In genomic region chr5:150673880-150674621, GRCm38 (mm10) we compare ENCODE assay signal across 8 mouse cellular contexts. TPM values are rescaled to one million over a fixed set of nuclear protein-coding genes. Genes with fewer than 3 reads are reported as not detected.
A peak's percentile ranks its signal among the peaks of the same experiment; 100 is the strongest.
DNase-seq lines count a peak whose midpoint lies in the region; ATAC-seq lines count a peak whose summit lies in the region.

No protein-coding gene starts in this region.

- H3K4me1 ChIP-seq in heart, embryonic 12.5 days (replicated peaks): peaks cover 7% of the 10 kb centered on the region; the same call in 1 of the 2 replicates
- peaks cover 9% of the 10 kb centered on the region for H3K4me1 ChIP-seq in embryonic facial prominence, embryonic 14.5 days (ENCODE audit: control insufficient read depth, insufficient read depth, low read length)
- peaks cover 19% of the 10 kb centered on the region for H3K4me1 ChIP-seq in hindbrain, embryonic 14.5 days (replicated peaks; ENCODE audit: control insufficient read depth, insufficient read depth, low read length)
- H3K4me1 ChIP-seq in liver, embryonic 15.5 days (replicated peaks): peaks cover 31% of the 10 kb centered on the region
- H3K4me1 ChIP-seq in neural tube, embryonic 13.5 days (replicated peaks): peaks cover 24% of the 10 kb centered on the region

- under 1% methylated on average over 67 of the region's 91 CpGs for WGBS in heart, embryonic 12.5 days
- WGBS in embryonic facial prominence, embryonic 14.5 days: under 1% methylated on average over 41 of the region's 91 CpGs
- WGBS in hindbrain, embryonic 14.5 days: under 1% methylated on average over 73 of the region's 91 CpGs
- WGBS in liver, embryonic 15.5 days (ENCODE audit: insufficient replicate concordance): under 1% methylated on average over 80 of the region's 91 CpGs
- under 1% methylated on average over 67 of the region's 91 CpGs for WGBS in neural tube, embryonic 13.5 days

- peak; percentile 63 for ATAC-seq in heart, embryonic 12.5 days (ENCODE audit: insufficient number of reproducible peaks, low FRiP score)
- ATAC-seq in embryonic facial prominence, embryonic 14.5 days (ENCODE audit: low read depth): peak; percentile 58
- ATAC-seq in hindbrain, embryonic 14.5 days (ENCODE audit: low FRiP score): peak; percentile 58
- ATAC-seq in liver, embryonic 15.5 days (ENCODE audit: insufficient read depth): peak; percentile 19
- ATAC-seq in neural tube, embryonic 13.5 days (ENCODE audit: low read depth): peak; percentile 63

- peak overlapping the region; percentile 78 for H3K4me2 ChIP-seq in heart, embryonic 12.5 days
- peak overlapping the region; percentile 56 for H3K4me2 ChIP-seq in embryonic facial prominence, embryonic 14.5 days (ENCODE audit: low read depth, low read length)
- peak overlapping the region; percentile 64 for H3K4me2 ChIP-seq in hindbrain, embryonic 14.5 days (replicated peaks)
- peak overlapping the region; percentile 83 for H3K4me2 ChIP-seq in liver, embryonic 15.5 days
- peak overlapping the region; percentile 66 for H3K4me2 ChIP-seq in neural tube, embryonic 13.5 days

- H3K27ac ChIP-seq in heart, embryonic 12.5 days (ENCODE audit: poor library complexity, severe bottlenecking): peak overlapping the region; percentile 92
- peak overlapping the region; percentile 96 for H3K27ac ChIP-seq in embryonic facial prominence, embryonic 14.5 days (replicated peaks; ENCODE audit: low read depth, low read length)
- peak overlapping the region; percentile 99 for H3K27ac ChIP-seq in hindbrain, embryonic 14.5 days
- H3K27ac ChIP-seq in liver, embryonic 15.5 days (replicated peaks): peak overlapping the region; percentile 90
- H3K27ac ChIP-seq in neural tube, embryonic 13.5 days (replicated peaks): peak overlapping the region; percentile 96

- no peaks in the 10 kb centered on the region for H3K9me3 ChIP-seq in heart, embryonic 12.5 days (replicated peaks)
- H3K9me3 ChIP-seq in embryonic facial prominence, embryonic 14.5 days (ENCODE audit: control insufficient read depth, low read length): no peaks in the 10 kb centered on the region
- H3K9me3 ChIP-seq in hindbrain, embryonic 14.5 days (ENCODE audit: control insufficient read depth, low read length): no peaks in the 10 kb centered on the region
- H3K9me3 ChIP-seq in liver, embryonic 15.5 days (replicated peaks): no peaks in the 10 kb centered on the region
- H3K9me3 ChIP-seq in neural tube, embryonic 13.5 days: no peaks in the 10 kb centered on the region

- peak overlapping the region; percentile 89 for H3K4me3 ChIP-seq in heart, embryonic 12.5 days
- H3K4me3 ChIP-seq in embryonic facial prominence, embryonic 14.5 days (ENCODE audit: low read depth, low read length): peak overlapping the region; percentile 95
- H3K4me3 ChIP-seq in hindbrain, embryonic 14.5 days (replicated peaks; ENCODE audit: low read length): peak overlapping the region; percentile 97
- peak overlapping the region; percentile 97 for H3K4me3 ChIP-seq in liver, embryonic 15.5 days (replicated peaks)
- peak overlapping the region; percentile 93 for H3K4me3 ChIP-seq in neural tube, embryonic 13.5 days

- intact Hi-C loops in heart, postnatal 25 days (cut with DNase I): loop anchor here (2.0 kb wide), 2 partner anchors 27 to 695 kb away; no protein-coding TSS in a partner anchor

- no peaks in the 10 kb centered on the region for H3K27me3 ChIP-seq in heart, embryonic 12.5 days (replicated peaks)
- no peaks in the 10 kb centered on the region for H3K27me3 ChIP-seq in embryonic facial prominence, embryonic 14.5 days (replicated peaks; ENCODE audit: control insufficient read depth, insufficient read depth, low read length)
- no peaks in the 10 kb centered on the region for H3K27me3 ChIP-seq in hindbrain, embryonic 14.5 days (ENCODE audit: control insufficient read depth, insufficient read depth, low read length)
- no peaks in the 10 kb centered on the region for H3K27me3 ChIP-seq in liver, embryonic 15.5 days
- no peaks in the 10 kb centered on the region for H3K27me3 ChIP-seq in neural tube, embryonic 13.5 days

- no peaks in the 10 kb centered on the region for H3K36me3 ChIP-seq in heart, embryonic 12.5 days
- no peaks in the 10 kb centered on the region for H3K36me3 ChIP-seq in embryonic facial prominence, embryonic 14.5 days (ENCODE audit: control insufficient read depth, insufficient read depth, low read length)
- no peaks in the 10 kb centered on the region for H3K36me3 ChIP-seq in hindbrain, embryonic 14.5 days (replicated peaks; ENCODE audit: control insufficient read depth, insufficient read depth)
- H3K36me3 ChIP-seq in liver, embryonic 15.5 days (replicated peaks): no peaks in the 10 kb centered on the region
- no peaks in the 10 kb centered on the region for H3K36me3 ChIP-seq in neural tube, embryonic 13.5 days

- DNase-seq in heart, postnatal 25 days (ENCODE audit: low spot score): no peak
- DNase-seq in Muller cell, postnatal 12 days (ENCODE audit: inconsistent ontology term): peak; percentile 57
- DNase-seq in embryonic facial prominence, embryonic 14.5 days (ENCODE audit: low spot score): peak; percentile 47
- DNase-seq in hindbrain, embryonic 14.5 days (ENCODE audit: low spot score): peak; percentile 43
- DNase-seq in thymus, postnatal 14 days: peak; percentile 71

- peak overlapping the region; percentile 95 for H3K9ac ChIP-seq in heart, embryonic 12.5 days
- H3K9ac ChIP-seq in embryonic facial prominence, embryonic 14.5 days (ENCODE audit: low read depth, low read length): peak overlapping the region; percentile 98
- H3K9ac ChIP-seq in hindbrain, embryonic 14.5 days: peak overlapping the region; percentile 89
- peak overlapping the region; percentile 99 for H3K9ac ChIP-seq in liver, embryonic 15.5 days
- H3K9ac ChIP-seq in neural tube, embryonic 13.5 days: peak overlapping the region; percentile 96

RNA-seq across cellular contexts. Expression of gene Pds5b, which starts 0.5 kb away (rescaled TPM):
- polyA plus RNA-seq in heart, embryonic 12.5 days (2016; fragmentation: Nextera tagmentation; extraction: Ambion mirVana): 25.6 and 27.1 TPM in 2 replicates
- 10 to 100 TPM; 15.7 to 18.0 TPM for total RNA-seq in heart, postnatal 25 days (2021)
- 38.1 and 44.2 TPM in 2 replicates for polyA plus RNA-seq in embryonic facial prominence, embryonic 14.5 days (2014; fragmentation: Nextera tagmentation; extraction: Ambion mirVana)
- polyA plus RNA-seq in hindbrain, embryonic 14.5 days (2014; fragmentation: Nextera tagmentation; extraction: Ambion mirVana): 45.8 and 49.4 TPM in 2 replicates
- 9.2 and 9.4 TPM in 2 replicates for polyA plus RNA-seq in liver, embryonic 15.5 days (2015; fragmentation: Nextera tagmentation; extraction: Ambion mirVana)
- polyA plus RNA-seq in neural tube, embryonic 13.5 days (2015; fragmentation: Nextera tagmentation; extraction: Ambion mirVana): 28.7 and 30.9 TPM in 2 replicates

RNA-seq across cellular contexts. Expression of gene N4bp2l2, which starts 8.1 kb away (rescaled TPM):
- 38.0 and 42.2 TPM in 2 replicates for polyA plus RNA-seq in heart, embryonic 12.5 days (2016; fragmentation: Nextera tagmentation; extraction: Ambion mirVana)
- total RNA-seq in heart, postnatal 25 days (2021): 10 to 100 TPM; 41.8 to 44.1 TPM
- polyA plus RNA-seq in embryonic facial prominence, embryonic 14.5 days (2014; fragmentation: Nextera tagmentation; extraction: Ambion mirVana): 41.6 and 44.5 TPM in 2 replicates
- polyA plus RNA-seq in hindbrain, embryonic 14.5 days (2014; fragmentation: Nextera tagmentation; extraction: Ambion mirVana): 29.8 and 32.3 TPM in 2 replicates
- polyA plus RNA-seq in liver, embryonic 15.5 days (2015; fragmentation: Nextera tagmentation; extraction: Ambion mirVana): 15.0 and 18.8 TPM in 2 replicates
- polyA plus RNA-seq in neural tube, embryonic 13.5 days (2015; fragmentation: Nextera tagmentation; extraction: Ambion mirVana): 32.6 and 38.6 TPM in 2 replicates
